Mouse (Mus musculus) adrenal gland (tissue): ENCODE data around the gene Slc38a11.

ENCODE experiments used
- microRNA-seq, 2 experiments: library from miRNA; unstranded; fragments of <30 nt; microRNA quantifications; one replicate each; pipeline ENCODE4; 2019

Slc38a11 gene

Small RNAs within 50 kb of the gene (microRNA-seq; reads per million reads assigned to microRNA genes)
- 0 reads per million in 2 experiments for gene Mir6337
